Mouse (Mus musculus) lung, postnatal 36 days (tissue): ENCODE measurements at regions not wholly inside any gene's neighbourhood (a gene's known extent, or its start where the extent isn't known, plus 50 kb on each side); places are given as distances from the start of the nearest gene placed in this dataset.

Source experiments
- DNase-seq: peaks from one replicate; pipeline ENCODE4 v3.0.0; 2022; ENCODE audit warnings: mixed read lengths

DNA sequence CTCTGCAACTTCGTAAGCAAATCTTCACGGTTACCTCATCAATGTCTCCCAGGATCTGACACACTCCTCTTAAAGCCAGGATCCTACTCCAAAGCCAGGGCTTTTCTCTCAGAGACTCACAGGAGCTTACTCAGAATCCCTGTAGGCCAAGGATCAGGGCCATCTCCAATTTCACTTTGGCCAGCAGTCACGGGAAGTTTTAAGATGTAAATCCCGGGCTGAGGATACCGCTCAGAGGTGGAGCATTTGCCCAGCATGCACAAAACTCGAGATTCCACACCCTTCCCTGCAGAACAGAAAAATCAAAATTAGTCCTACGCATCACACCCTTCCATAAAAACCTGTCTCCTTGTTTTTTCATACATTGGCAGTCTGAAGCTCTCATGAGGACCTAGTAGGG is 112.1 kb upstream of the Slc24a5 start:
- DNase-seq: no peak

DNA sequence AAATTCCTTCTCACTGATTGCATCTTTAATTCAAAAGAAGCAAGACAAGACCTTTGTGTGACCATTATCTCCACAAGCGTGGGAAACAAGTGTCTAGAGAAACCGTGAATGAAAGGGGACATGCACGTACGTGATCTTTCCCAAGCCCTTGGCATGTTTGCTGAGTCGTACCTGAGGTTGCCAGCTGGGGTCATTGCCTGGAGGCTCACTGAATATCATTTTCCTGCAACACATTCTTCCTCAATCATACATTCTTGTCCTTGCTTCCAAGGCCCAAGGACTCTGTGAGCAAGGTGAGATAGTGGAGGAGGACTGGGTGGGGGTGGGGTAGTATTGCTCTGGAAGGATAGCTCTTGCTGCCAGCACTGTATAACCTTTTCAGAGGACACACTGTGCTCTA is 108.5 kb upstream of the Slc24a5 start:
- no peak for DNase-seq

DNA sequence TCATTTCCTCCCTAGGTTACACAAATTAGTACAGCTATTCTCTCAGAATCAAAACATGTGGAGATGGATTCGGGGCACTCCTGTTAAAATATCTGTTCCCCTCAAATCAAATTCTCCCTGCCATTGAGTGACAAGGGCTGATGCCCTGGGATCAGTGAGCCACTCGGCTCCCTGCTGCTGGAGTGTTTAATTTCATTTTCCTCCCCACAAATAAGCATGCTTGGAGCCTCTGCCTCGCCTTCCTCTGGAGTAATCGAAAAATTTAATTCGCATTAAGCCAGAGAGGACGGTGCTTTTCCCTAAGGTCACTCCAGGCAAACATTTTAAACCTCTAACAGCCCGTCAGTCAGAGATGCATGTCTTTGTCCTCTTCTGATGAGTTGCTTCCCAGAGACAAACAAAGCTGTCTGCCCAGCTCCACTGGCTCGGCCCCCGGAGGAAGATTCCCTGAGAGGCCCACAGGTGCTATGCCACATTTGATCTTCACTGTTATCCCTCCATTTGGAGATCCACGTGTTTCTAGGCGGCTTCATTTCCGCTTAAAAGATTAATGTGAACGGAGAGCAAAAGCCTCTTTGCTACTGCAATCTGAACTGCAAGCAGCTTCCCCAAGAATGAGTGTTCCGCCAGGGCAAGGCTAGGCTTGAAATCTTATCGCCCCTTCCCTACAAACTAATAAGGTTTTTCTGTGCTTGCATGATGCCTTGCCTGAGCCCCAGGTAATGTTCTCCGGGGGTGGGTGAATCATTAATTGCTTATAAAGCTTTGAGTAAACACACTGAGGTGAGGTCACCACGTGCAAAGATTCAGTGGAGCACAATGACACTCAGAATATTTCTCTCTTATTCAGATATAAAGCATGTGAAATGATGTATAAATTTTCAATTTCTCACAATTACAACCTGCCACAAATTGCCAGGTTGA is 95.8 kb upstream of the Slc24a5 start:
- DNase-seq: no peak

DNA sequence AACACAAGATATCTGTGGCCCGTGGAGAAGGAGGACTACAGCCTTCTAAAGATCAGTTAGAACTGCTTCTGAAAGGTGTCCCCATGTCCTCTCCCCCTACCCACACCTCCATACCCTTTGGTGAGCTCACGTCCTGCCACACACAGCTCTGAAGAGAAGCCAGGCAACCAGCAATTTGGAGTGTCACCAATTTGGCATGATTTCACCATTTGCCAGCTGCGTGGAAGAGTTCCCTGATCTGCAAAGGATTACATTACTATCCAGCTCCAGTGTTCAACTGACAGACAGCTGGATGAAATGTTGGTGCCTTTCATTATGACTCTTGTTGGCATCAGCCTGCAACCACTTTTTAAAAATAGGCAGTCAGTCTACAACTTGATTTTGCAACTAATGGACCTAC is 92.8 kb upstream of the Slc24a5 start:
- DNase-seq: no peak

DNA sequence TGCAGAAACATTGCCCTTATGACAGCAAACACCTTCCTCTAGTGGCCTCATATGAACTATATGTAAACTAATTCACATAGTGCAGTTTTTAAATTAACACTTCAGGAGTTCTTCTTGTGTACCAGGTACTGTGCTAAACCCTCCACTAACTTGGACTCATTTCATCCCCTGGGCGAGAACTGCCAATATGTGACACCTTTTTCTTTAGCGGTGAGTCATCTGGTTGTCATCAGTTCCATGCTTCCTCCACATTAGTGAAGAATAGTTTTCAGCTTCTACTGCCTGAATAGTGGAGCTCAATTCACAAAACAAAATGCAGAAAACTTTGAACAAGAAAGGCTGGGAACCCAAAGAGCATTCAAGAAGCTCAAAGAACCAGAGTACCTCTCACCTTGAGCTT is 76.9 kb upstream of the Slc24a5 start:
- no peak for DNase-seq

DNA sequence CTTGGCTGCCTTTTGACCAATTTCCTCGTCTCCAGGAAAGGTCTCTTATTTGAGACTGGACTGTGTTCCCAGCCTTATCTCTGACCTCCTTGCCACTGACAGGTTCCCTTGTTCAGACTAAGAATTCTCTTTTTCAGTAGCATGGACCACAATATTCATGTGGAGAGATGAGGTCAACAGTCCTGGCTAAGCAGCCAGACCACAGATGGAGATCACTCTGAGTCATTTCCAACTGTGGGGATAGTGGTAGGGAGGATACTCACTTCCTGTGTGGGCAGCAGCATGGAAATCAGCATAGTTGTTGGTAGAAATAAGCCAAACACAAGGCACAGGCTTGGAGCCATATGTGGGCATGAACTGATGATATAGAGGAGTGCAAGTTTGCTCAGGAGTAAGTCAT is 52.9 kb upstream of the Slc24a5 start:
- no peak for DNase-seq

DNA sequence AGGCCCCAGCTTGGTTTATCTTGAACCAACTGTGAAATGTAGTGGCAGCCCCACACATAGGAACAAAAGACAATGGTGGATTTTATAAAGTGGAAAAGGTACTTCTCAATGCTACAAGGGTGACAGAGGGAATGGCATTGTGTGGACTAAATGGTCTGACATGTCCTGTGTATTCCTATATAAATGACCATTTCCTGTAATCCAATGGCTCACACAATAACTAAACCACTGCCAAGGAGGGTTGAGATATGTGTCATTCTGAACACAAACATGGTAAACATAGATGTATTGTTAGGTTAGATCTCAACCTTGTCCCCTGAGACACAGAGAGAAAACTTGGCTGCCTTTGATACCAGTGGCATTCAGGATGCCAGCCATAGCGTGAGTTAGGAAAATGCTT is 51.0 kb upstream of the Slc24a5 start:
- DNase-seq: no peak
